In the genomic region with DNA sequence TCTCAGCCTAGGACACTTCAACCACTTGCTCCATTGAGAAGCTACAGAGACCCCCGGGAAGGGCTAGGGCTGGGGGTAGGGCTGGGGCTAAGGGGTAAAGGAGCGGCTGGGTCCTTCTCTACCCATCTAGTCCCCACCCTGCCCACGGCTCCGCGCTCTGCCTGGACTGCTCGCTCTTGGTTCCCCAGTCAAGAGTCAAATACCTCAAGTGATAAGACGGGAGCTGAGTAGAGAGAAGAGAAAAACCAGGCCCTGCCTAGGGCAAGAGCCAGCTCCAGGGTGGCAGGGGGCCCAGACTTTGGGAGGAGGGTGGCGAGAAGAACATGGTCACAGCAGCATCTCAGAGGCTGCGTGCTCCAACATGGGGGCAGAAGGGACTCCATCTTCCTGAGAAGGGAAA, we compare ENCODE assay signal across 15 mouse cellular contexts. TPM values are rescaled to one million over a fixed set of nuclear protein-coding genes. Genes with fewer than 3 reads are reported as not detected.
DNase-seq lines count a peak whose midpoint lies in the region; ATAC-seq and TF ChIP-seq lines count a peak whose summit lies in the region.
"Had no signal": no experiment of that assay in that cellular context is flagged by ENCODE, and none has a peak within 500 bp of the region (broad histone marks: within the 10 kb centered on the region; RNA-seq: fewer than 3 reads in every experiment).

No protein-coding gene starts in this region.

- H3K36me3 ChIP-seq in kidney, embryonic 15.5 days: no peaks in the 10 kb centered on the region
- H3K36me3 ChIP-seq in ES-Bruce4 (ENCODE audit: control insufficient read depth, insufficient read depth, low read length, poor library complexity, severe bottlenecking): no peaks in the 10 kb centered on the region
- H3K36me3 ChIP-seq in embryonic facial prominence, embryonic 15.5 days: no peaks in the 10 kb centered on the region
- H3K36me3 ChIP-seq in hindbrain, embryonic 12.5 days: no peaks in the 10 kb centered on the region
- H3K36me3 ChIP-seq: forebrain, embryonic 12.5 days had no signal

- no peak for TF ChIP-seq CTCF in ES-Bruce4 (IDR thresholded peaks at IDR 0.05; ENCODE audit: low read depth, low read length)

- TF ChIP-seq POLR2A in ES-Bruce4 (IDR thresholded peaks at IDR 0.05; ENCODE audit: insufficient read depth, low read length): no peak

- H3K27ac ChIP-seq in kidney, embryonic 15.5 days: no peak overlapping the region
- no peak overlapping the region for H3K27ac ChIP-seq in ES-Bruce4 (ENCODE audit: insufficient read depth, low read length)
- no peak overlapping the region for H3K27ac ChIP-seq in embryonic facial prominence, embryonic 15.5 days (replicated peaks)
- no peak overlapping the region for H3K27ac ChIP-seq in hindbrain, embryonic 12.5 days
- H3K27ac ChIP-seq: forebrain, embryonic 12.5 days had no signal

- 0 out of 2 replicates have a peak, but pooled peaks have one; percentile 46 for ATAC-seq in kidney, embryonic 15.5 days (replicated peaks; ENCODE audit: low FRiP score)
- 0 out of 2 replicates have a peak, but pooled peaks have one; percentile 12 for ATAC-seq in embryonic facial prominence, embryonic 15.5 days (ENCODE audit: insufficient number of reproducible peaks, low FRiP score, low TSS enrichment, low read depth)
- no peak for ATAC-seq in hindbrain, embryonic 12.5 days (ENCODE audit: low FRiP score)
- ATAC-seq: hindbrain, postnatal 0 days had no signal

- no peak for DNase-seq in kidney, adult 9 months
- DNase-seq in heart, postnatal 10 days: peak; percentile 81 to 85
- DNase-seq in urinary bladder, postnatal 10 days (ENCODE audit: low spot score): no peak
- DNase-seq: adrenal gland, adult 8-10 months; kidney, postnatal 14 days; lung, embryonic 14.5 days; retina, postnatal 1 day had no signal

- peaks cover 4% of the 10 kb centered on the region for H3K9me3 ChIP-seq in kidney, embryonic 15.5 days (replicated peaks)
- no peaks in the 10 kb centered on the region for H3K9me3 ChIP-seq in ES-Bruce4 (replicated peaks; ENCODE audit: control insufficient read depth, insufficient read depth, low read length, poor library complexity, severe bottlenecking)
- H3K9me3 ChIP-seq in embryonic facial prominence, embryonic 15.5 days (replicated peaks): no peaks in the 10 kb centered on the region
- H3K9me3 ChIP-seq in hindbrain, embryonic 12.5 days (replicated peaks): 0 out of 2 replicates have a peak, but pooled peaks cover 4% of the 10 kb centered on the region

- peaks cover 14% of the 10 kb centered on the region for H3K4me1 ChIP-seq in kidney, embryonic 15.5 days
- peaks cover 6% of the 10 kb centered on the region for H3K4me1 ChIP-seq in ES-Bruce4 (ENCODE audit: control insufficient read depth, insufficient read depth, low read length)
- 0 out of 2 replicates have a peak, but pooled peaks cover 8% of the 10 kb centered on the region for H3K4me1 ChIP-seq in embryonic facial prominence, embryonic 15.5 days
- H3K4me1 ChIP-seq in hindbrain, embryonic 12.5 days: peaks cover 6% of the 10 kb centered on the region; the same call in 1 of the 2 replicates
- H3K4me1 ChIP-seq: forebrain, embryonic 12.5 days had no signal

- H3K9ac ChIP-seq in kidney, embryonic 15.5 days: no peak overlapping the region
- H3K9ac ChIP-seq in ES-Bruce4 (ENCODE audit: low read depth, poor library complexity, severe bottlenecking): peak overlapping the region; percentile 40; the same call in 1 of the 2 replicates
- H3K9ac ChIP-seq in embryonic facial prominence, embryonic 15.5 days: no peak overlapping the region
- no peak overlapping the region for H3K9ac ChIP-seq in hindbrain, embryonic 12.5 days
- H3K9ac ChIP-seq: forebrain, embryonic 12.5 days; lung, embryonic 14.5 days had no signal

- 75% methylated on average over 9 of the region's 9 CpGs for WGBS in kidney, embryonic 15.5 days
- WGBS in embryonic facial prominence, embryonic 15.5 days: 73% methylated on average over 9 of the region's 9 CpGs
- WGBS in hindbrain, embryonic 12.5 days: 71% methylated on average over 9 of the region's 9 CpGs

- TF ChIP-seq EP300 in ES-Bruce4 (IDR thresholded peaks at IDR 0.05; ENCODE audit: insufficient read depth, low read depth, low read length): no peak

- intact Hi-C loops in heart, postnatal 10 days (cut with DNase I): loop anchor here (2.0 kb wide), 2 partner anchors 15 to 41 kb away; no protein-coding TSS in a partner anchor

- 0 out of 2 replicates have a peak, but pooled peaks cover 2% of the 10 kb centered on the region for H3K27me3 ChIP-seq in kidney, embryonic 15.5 days
- no peaks in the 10 kb centered on the region for H3K27me3 ChIP-seq in ES-Bruce4 (ENCODE audit: control insufficient read depth, insufficient read depth, low read length, poor library complexity, severe bottlenecking)
- no peaks in the 10 kb centered on the region for H3K27me3 ChIP-seq in embryonic facial prominence, embryonic 15.5 days
- no peaks in the 10 kb centered on the region for H3K27me3 ChIP-seq in hindbrain, embryonic 12.5 days

- peak overlapping the region; percentile 33 for H3K4me2 ChIP-seq in kidney, embryonic 15.5 days
- H3K4me2 ChIP-seq in embryonic facial prominence, embryonic 15.5 days (replicated peaks): no peak overlapping the region
- no peak overlapping the region for H3K4me2 ChIP-seq in hindbrain, embryonic 12.5 days (replicated peaks)
- H3K4me2 ChIP-seq: forebrain, embryonic 12.5 days; lung, embryonic 14.5 days had no signal

- peak overlapping the region; percentile 8; the same call in 1 of the 2 replicates for H3K4me3 ChIP-seq in kidney, embryonic 15.5 days (replicated peaks)
- peak overlapping the region; percentile 28 for H3K4me3 ChIP-seq in ES-Bruce4 (ENCODE audit: low read depth, low read length)
- 0 out of 2 replicates have a peak overlapping the region, but pooled peaks have one; percentile 2 for H3K4me3 ChIP-seq in embryonic facial prominence, embryonic 15.5 days (replicated peaks)
- no peak overlapping the region for H3K4me3 ChIP-seq in hindbrain, embryonic 12.5 days
- H3K4me3 ChIP-seq: forebrain, embryonic 12.5 days had no signal

RNA-seq across cellular contexts. Expression of a gene that starts 0.6 kb away (rescaled TPM):
- 3.7 and 4.4 TPM in 2 replicates for polyA plus RNA-seq in kidney, embryonic 15.5 days (2015; fragmentation: Nextera tagmentation; extraction: Ambion mirVana)
- 5.4 and 7.4 TPM in 2 replicates for polyA plus RNA-seq in ES-Bruce4 (2011; ENCODE audit: insufficient read depth, insufficient read length, low read depth, missing spikeins)
- polyA plus RNA-seq in embryonic facial prominence, embryonic 15.5 days (2015; fragmentation: Nextera tagmentation; extraction: Ambion mirVana): 6.3 and 9.4 TPM in 2 replicates
- total RNA-seq in heart, postnatal 10 days (2021): 100 to 1,000 TPM; 238 to 242 TPM
- 0.54 and 1.6 TPM in 2 replicates for polyA plus RNA-seq in hindbrain, embryonic 12.5 days (2016; fragmentation: Nextera tagmentation; extraction: Ambion mirVana)
- total RNA-seq: adrenal gland, adult 8-10 months; layer of hippocampus, postnatal 25 days had no signal
- polyA plus RNA-seq: lung, embryonic 14.5 days had no signal

RNA-seq across cellular contexts. Expression of a gene that starts 27.5 kb away (rescaled TPM):
- polyA plus RNA-seq in kidney, embryonic 15.5 days (2015; fragmentation: Nextera tagmentation; extraction: Ambion mirVana): 0.73 and 1.1 TPM in 2 replicates
- 3.9 and 4.9 TPM in 2 replicates for polyA plus RNA-seq in ES-Bruce4 (2011; ENCODE audit: insufficient read depth, insufficient read length, low read depth, missing spikeins)
- 1.6 and 2.3 TPM in 2 replicates for polyA plus RNA-seq in embryonic facial prominence, embryonic 15.5 days (2015; fragmentation: Nextera tagmentation; extraction: Ambion mirVana)
- total RNA-seq in heart, postnatal 10 days (2021): under 1 TPM; 0.12 to 0.69 TPM
- not detected in 2 replicates for polyA plus RNA-seq in hindbrain, embryonic 12.5 days (2016; fragmentation: Nextera tagmentation; extraction: Ambion mirVana)
- total RNA-seq: hindbrain, postnatal 0 days had no signal
- polyA plus RNA-seq: forebrain, embryonic 12.5 days; limb, embryonic 11.5 days had no signal

RNA-seq across cellular contexts. Expression of a gene that starts 27.8 kb away (rescaled TPM):
- polyA plus RNA-seq in kidney, embryonic 15.5 days (2015; fragmentation: Nextera tagmentation; extraction: Ambion mirVana): 21.6 TPM in 2 replicates
- polyA plus RNA-seq in ES-Bruce4 (2011; ENCODE audit: insufficient read depth, insufficient read length, low read depth, missing spikeins): 12.0 and 14.1 TPM in 2 replicates
- polyA plus RNA-seq in embryonic facial prominence, embryonic 15.5 days (2015; fragmentation: Nextera tagmentation; extraction: Ambion mirVana): 17.6 and 19.5 TPM in 2 replicates
- 10 to 100 TPM in 1 of 2 experiments, 1 to 10 TPM in 1; 7.5 to 10.3 TPM for total RNA-seq in heart, postnatal 10 days (2021)
- 30.8 and 32.5 TPM in 2 replicates for polyA plus RNA-seq in hindbrain, embryonic 12.5 days (2016; fragmentation: Nextera tagmentation; extraction: Ambion mirVana)

Comparison
In these comparisons a context has a peak if more than half of its experiments do, and no peak if none do; other contexts are left out.
1. DNase-seq: peak in heart, postnatal 10 days (2 of 2); none in kidney, adult 9 months (single experiment) and urinary bladder, postnatal 10 days (single experiment).